Mouse (Mus musculus): Measurements from ENCODE around the gene Tbc1d19.

The Tbc1d19 gene

GRCm38 (mm10) chr5:53953216-53953615, 143.8 kb downstream of the Tbc1d19 start:
- no peak for DNase-seq (ENCODE audit: low read depth)

Measured in fibroblast of lung, adult 2 months (primary cell).